Mouse (Mus musculus) spleen, adult 12 weeks (tissue): ENCODE data around the gene Zmynd15.
"Not testable (repeated sequence)": the region's sequence is repeated elsewhere in the genome, so short reads cannot be mapped to it uniquely, and the experiment has no call there.

Experiments used
- DNase-seq: peaks from one replicate; pipeline ENCODE4 v3.0.0; 2022; ENCODE audit warnings: low spot score

Zmynd15 gene

DNA sequence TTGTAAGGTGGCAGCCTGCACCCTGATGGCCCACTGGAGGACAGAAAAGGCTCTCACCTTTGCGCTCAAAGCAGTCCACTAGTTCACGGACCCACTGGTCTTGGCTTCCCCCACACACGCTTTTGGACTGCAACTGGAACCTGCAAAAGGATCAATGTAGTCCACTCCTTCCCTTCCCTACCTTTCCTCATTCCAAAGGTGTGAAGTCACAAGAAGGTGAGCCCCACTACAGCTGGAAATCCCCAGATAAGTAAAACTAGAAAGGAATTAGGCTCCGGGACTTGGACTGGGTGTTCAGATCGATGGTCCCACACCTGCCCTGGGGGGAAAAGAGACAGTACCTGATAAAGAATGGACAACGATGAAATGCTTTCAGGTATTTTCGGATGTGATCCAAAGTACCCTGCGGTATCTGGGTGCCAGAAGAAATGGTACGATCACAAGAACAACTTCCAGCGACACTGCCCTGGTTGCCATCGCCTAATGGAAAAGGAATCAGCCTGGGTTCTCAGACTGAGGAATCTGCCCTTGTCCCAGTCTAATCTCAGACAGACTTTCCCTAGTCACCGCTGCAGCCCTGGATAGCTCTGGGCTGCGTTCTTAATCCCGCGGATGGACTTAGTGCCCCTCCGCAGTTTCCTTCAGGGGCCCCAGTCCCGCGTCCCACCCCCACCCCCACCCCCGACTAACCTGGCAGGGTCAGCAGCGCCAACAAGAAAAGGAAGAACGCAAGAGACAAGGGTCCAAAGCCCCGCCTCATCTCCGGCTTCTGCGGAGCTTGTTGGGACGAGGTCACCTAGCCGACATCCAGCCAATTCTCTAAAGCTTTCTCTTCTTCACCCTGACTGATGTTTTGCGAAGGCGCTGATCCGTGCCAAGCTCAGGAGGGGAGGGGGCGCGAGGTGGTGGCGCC lies at the start of gene Zmynd15:
Gene Zmynd15, plus strand, starts transcription at position 746 of the 913 bp plus-strand sequence.
- DNase-seq: no peak

- DNase-seq: peak; percentile 73
Measured at GRCm38 (mm10) chr11:70409594-70410296, 49.5 kb upstream of the Zmynd15 start, which contains the start of gene Pelp1. TSS of gene Pelp1 (minus strand) at chr11:70410031.

GRCm38 (mm10) chr11:70410297-70410643 lies 49.0 kb upstream of the Zmynd15 start:
- DNase-seq: no peak

DNA sequence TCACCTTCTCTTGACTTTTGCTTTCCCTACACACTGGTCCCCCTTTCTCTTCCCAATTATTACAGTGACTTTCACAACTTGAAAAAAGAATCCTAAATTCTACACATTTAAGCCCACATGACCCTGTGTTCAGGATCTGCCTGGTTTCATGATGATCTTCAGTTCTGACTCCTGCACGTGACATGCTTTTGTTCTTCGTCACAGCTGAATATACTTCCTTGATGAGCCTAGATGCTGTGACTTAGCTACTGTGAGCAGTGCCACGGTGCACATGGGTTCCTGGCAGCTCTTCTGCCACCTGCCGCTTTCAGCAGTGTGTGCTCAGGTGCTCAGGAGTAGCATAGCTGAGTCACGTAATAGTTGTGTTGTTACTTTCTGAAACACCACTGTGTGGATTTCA lies 46.6 kb upstream of the Zmynd15 start:
- no peak for DNase-seq

DNA sequence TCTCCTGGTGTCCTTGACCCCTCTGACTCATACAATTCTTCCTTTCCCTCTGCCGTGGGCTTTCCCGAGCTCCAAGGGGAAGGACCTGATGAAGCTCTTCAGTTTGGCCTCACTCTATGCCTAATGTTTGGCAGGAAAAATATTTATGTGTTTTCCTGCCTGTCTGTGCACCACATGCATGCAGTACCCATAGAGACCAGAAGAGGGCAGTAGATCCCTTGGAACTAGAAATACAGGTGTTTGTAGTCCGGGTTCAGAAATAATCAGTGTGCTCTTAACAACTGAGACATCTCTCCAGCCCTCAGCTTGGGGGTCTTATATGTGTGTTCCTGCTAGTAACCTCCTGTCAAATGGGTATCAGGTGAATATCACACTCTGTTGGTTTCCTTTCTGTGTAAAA lies 45.3 kb upstream of the Zmynd15 start:
- DNase-seq: peak; percentile 63

GRCm38 (mm10) chr11:70418199-70418598 lies 41.0 kb upstream of the Zmynd15 start:
- DNase-seq: no peak

DNA sequence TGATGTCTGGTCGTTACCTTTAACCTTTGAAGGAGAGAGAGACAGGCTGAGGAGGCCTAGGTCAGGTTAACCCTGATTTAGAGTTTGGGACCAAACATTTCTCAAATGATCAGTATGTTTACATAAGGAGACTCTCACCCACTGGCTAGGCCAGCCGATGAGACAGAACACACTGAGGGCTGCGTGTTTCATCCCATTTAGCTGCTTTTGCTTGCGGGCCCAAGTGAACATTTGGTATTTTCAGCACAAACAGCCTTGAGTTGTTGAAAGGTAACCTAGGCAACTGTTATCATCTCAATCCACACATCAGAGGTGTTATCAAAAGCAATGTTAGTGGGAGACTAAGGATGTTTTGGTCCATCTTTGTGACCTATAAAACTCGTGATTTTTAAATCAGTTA lies 39.7 kb upstream of the Zmynd15 start:
- no peak for DNase-seq

GRCm38 (mm10) chr11:70426598-70426997 lies 32.6 kb upstream of the Zmynd15 start:
- not testable (repeated sequence) for DNase-seq

DNA sequence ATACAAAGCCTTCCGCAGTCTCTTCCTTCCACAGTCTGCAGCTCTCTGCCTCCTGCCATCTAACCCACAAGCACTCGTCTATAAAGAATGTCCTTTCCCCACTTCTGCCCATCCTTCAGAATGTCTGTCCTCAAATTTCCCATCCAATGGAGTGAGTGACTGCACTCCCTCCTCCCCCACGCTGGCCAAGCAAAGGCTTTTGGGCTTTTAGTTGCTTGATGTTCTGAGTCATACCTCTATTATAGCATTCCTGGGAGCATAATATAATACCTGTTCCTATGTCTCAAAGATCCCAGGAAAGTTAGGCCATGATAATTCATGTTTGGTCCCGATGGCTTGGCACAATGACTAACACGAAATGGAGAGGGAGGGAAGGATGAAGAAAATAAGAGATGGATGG lies 27.7 kb upstream of the Zmynd15 start:
- no peak for DNase-seq

DNA sequence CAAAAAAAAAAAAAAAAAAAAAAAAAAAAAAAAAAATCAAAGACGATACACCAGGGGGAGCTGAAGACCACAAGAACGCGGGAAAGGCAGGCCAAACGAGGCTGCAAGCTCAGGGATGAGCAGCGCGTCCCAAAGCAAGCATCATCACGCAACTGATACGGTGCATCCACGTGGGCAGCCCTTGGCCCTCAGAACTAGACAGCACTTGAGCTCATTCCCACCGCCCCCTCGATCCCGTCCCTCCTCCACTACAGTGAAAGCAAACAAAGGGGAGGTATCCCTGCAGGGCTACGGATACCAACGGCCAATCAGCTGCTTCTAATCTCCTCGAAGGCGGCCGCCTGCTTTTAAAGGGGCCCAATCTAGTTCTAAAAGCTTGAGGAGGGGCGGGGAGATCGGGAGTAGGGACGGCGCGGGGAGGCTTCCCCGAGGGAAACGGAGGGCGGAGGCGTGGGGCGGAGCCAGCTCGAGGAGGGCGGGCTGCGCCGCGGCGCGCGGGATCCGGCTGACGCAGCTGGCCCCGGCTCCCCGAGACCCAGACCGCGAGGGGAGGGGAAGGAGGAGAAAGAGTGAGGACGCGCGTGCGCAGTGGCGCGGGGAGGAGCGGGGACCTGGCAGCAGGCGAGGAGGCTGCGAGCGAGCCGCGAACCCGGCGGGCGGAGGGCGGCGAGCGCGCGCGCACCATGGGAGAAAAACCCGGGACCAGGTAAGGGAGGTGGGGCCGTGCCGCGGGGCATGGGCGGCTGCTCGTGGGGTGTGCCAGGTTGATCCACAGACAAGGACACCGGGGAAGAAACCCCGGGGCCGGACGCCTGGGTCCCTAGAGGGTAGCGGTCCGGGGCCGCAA lies 27.0 kb upstream of the Zmynd15 start, which contains the start of gene Arrb2:
Gene Arrb2, plus strand, starts transcription at position 588 of the 847 bp plus-strand sequence.
- DNase-seq: peak; percentile 92

GRCm38 (mm10) chr11:70432895-70433568 lies 26.2 kb upstream of the Zmynd15 start:
- no peak for DNase-seq

DNA sequence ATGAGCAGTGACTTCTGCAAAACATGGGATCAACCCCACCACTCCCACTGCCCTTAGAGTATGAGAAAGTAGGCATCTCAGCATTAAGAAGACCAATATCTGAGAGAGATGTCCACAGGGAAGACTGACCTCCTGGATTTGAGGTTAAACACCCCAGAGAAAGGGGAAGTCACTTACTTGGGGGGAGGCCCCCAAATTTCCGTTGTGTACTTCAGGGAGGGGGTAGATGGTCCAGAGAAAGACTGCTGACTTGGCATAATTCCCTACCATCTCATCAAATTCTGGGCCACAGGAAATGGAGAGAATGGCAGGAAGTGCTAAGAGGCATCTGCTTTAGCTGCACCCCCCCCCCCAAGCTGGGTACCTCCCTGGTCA lies 25.7 kb upstream of the Zmynd15 start:
- DNase-seq: no peak

- DNase-seq: no peak
Measured at GRCm38 (mm10) chr11:70433951-70434350, 25.3 kb upstream of the Zmynd15 start.

DNA sequence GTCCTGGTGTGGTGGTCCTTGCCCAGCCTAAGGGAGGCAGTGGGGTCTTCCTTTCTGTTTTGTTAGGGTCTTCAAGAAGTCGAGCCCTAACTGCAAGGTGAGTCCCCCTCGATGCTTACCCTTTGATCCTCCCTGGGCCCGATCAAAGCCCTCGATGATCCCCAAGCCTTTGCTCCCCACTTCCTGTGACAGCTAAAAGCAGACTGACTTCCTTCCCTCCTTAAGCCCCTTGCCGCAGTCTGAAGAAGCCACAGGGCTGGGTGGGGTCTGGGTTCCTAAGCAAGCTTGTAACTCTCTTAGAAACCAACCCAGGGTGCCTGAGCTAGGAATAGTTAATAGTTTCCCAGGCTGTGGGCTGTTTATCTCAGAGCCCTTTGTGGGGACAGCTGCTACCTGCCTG lies 23.8 kb upstream of the Zmynd15 start:
- no peak for DNase-seq

- DNase-seq: no peak
Measured at GRCm38 (mm10) chr11:70437426-70437825, 21.8 kb upstream of the Zmynd15 start.

DNA sequence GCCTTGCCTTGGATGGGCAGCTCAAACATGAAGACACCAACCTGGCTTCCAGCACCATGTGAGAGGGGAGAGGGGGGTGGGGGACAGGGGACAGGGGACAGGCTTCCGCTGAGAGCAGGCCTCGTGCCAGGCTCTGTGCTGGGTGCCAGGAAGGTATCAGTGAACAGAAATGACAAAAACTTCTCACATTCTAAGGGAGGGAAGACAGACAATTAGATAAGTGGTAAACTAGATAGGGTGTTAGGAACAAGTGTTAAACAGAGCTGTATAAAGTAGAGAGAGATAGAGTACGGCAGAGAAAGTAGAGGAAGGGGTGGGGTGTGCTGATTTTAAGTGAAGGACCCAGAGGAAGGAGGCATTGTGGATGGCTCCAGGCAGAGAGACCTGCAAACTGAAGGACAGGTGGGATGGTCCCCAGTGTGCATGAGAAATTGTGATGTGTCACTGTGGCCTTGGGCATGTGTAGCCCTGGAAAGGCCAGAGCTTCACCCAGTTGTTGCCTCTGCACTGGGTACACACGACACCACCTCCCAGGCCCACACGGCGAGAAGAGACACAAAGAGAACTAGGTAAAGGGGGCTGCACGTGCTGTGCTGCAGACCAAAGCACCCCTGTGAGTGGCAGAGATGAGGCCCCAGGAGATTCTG lies 20.4 kb upstream of the Zmynd15 start:
- no peak for DNase-seq

DNA sequence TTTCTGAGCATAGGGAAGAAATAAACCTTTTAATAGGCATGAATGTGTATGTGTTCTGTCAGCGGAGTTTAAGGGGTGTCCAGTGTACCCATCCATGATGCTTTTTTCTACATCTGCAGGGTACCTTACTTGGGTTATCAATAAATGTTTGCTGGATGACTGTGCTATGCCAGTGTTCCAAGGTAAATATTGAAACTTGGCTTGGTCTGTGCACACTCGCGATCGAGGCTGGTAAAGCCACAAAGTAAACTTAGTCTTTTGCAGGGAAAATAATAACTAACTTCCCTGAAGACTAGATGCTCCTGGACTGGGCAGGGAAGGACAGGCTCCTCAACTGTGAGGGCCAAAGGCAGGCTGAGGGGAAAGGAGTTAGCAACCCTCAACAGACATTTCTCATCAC lies 18.6 kb upstream of the Zmynd15 start:
- no peak for DNase-seq

- DNase-seq: no peak
Measured at GRCm38 (mm10) chr11:70441882-70442281, 17.4 kb upstream of the Zmynd15 start.

- no peak for DNase-seq
Measured at GRCm38 (mm10) chr11:70443964-70444363, 15.3 kb upstream of the Zmynd15 start.

- DNase-seq: no peak
Measured at GRCm38 (mm10) chr11:70444667-70445066, 14.6 kb upstream of the Zmynd15 start.

DNA sequence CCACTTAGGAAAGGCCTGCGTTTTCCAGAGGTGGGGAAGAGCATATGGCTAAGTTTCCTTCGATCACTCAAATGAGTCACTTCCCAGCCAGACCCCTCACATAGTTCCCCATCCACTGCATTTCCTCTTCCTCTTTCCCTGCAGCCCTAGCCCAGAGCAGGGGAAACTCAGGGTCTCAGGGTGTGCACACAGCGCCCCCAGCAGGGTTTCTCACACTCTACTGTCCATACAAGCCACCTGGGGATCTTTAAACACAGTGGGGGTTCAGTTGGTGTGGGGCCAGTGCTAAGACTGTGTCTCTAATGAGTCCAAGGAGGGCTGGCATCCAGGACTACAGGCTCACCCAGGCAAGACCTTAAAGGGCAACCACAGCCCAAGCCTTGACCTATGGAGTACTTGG lies 12.5 kb upstream of the Zmynd15 start:
- no peak for DNase-seq
